29 mouse cellular contexts compared by ENCODE assay signal in genomic region chr15:77812578-77812977, GRCm38 (mm10). TPM values are rescaled to one million over a fixed set of nuclear protein-coding genes. Genes with fewer than 3 reads are reported as not detected.
DNase-seq lines count a peak whose midpoint lies in the region; ATAC-seq and TF ChIP-seq lines count a peak whose summit lies in the region.
"Had no signal": no experiment of that assay in that cellular context is flagged by ENCODE, and none has a peak within 500 bp of the region (broad histone marks: within the 10 kb centered on the region; RNA-seq: fewer than 3 reads in every experiment).

No protein-coding gene starts in this region.

- H3K4me3 ChIP-seq in gastrocnemius, adult 2 months: no peak overlapping the region
- no peak overlapping the region for H3K4me3 ChIP-seq in heart, embryonic 13.5 days
- H3K4me3 ChIP-seq in heart, embryonic 10.5 days: no peak overlapping the region
- H3K4me3 ChIP-seq in brown adipose tissue, adult 24 weeks (ENCODE audit: insufficient read depth, low read depth, low read length): no peak overlapping the region
- H3K4me3 ChIP-seq in myocyte: no peak overlapping the region

- WGBS in heart, embryonic 13.5 days: 86% methylated on average over 10 of the region's 10 CpGs
- WGBS in heart, embryonic 10.5 days: 86% methylated on average over 10 of the region's 10 CpGs

- H3K9ac ChIP-seq in heart, embryonic 13.5 days: 0 out of 2 replicates have a peak overlapping the region, but pooled peaks have one; percentile 28
- H3K9ac ChIP-seq: forebrain, postnatal 0 days; hindbrain, embryonic 14.5 days had no signal

- no peaks in the 10 kb centered on the region for H3K27me3 ChIP-seq in heart, embryonic 13.5 days (replicated peaks)
- no peaks in the 10 kb centered on the region for H3K27me3 ChIP-seq in heart, embryonic 10.5 days (ENCODE audit: insufficient read depth, poor library complexity, severe bottlenecking)
- no peaks in the 10 kb centered on the region for H3K27me3 ChIP-seq in myocyte (ENCODE audit: control insufficient read depth, insufficient read depth, insufficient read length)
- H3K27me3 ChIP-seq: CH12.LX, Patski had no signal

- H3K27ac ChIP-seq in gastrocnemius, adult 2 months: peak overlapping the region; percentile 91
- H3K27ac ChIP-seq in heart, embryonic 13.5 days (replicated peaks): peak overlapping the region; percentile 80
- H3K27ac ChIP-seq in heart, embryonic 10.5 days: no peak overlapping the region
- H3K27ac ChIP-seq in brown adipose tissue, adult 24 weeks (replicated peaks; ENCODE audit: low read depth, low read length): peak overlapping the region; percentile 81
- H3K27ac ChIP-seq: hindbrain, embryonic 14.5 days had no signal

- TF ChIP-seq CTCF in gastrocnemius, adult 2 months (IDR thresholded peaks at IDR 0.05): no peak

- no peak overlapping the region for H3K4me2 ChIP-seq in heart, embryonic 13.5 days
- no peak overlapping the region for H3K4me2 ChIP-seq in myocyte (ENCODE audit: low read depth)
- H3K4me2 ChIP-seq: hindbrain, embryonic 14.5 days had no signal

- H3K79me2 ChIP-seq in myocyte (ENCODE audit: control insufficient read depth, insufficient read depth): peaks cover 100% of the 10 kb centered on the region

- no peak for ATAC-seq in heart, embryonic 13.5 days (ENCODE audit: extremely low read depth, insufficient number of reproducible peaks, low FRiP score, low TSS enrichment)
- ATAC-seq: forebrain, embryonic 14.5 days; forebrain, postnatal 0 days; hindbrain, postnatal 0 days; inflammation-experienced regulatory T-cells, adult 6 months; intestine, embryonic 16.5 days; Patski had no signal

- peak; percentile 24 for TF ChIP-seq POLR2A in myocyte (IDR thresholded peaks at IDR 0.05; ENCODE audit: insufficient read length, low read depth)

- peaks cover 57% of the 10 kb centered on the region for H3K36me3 ChIP-seq in heart, embryonic 13.5 days
- H3K36me3 ChIP-seq in heart, embryonic 10.5 days: peaks cover 56% of the 10 kb centered on the region
- H3K36me3 ChIP-seq in myocyte (ENCODE audit: control insufficient read depth, insufficient read depth): peaks cover 65% of the 10 kb centered on the region

- no peak for DNase-seq in gastrocnemius, adult 2 months
- no peak for DNase-seq in gastrocnemius, adult 8-10 months (ENCODE audit: low spot score in 2 of 2)
- DNase-seq in heart, embryonic 10.5 days (ENCODE audit: low spot score): no peak
- no peak for DNase-seq in spleen, postnatal 36 days (ENCODE audit: low spot score in 2 of 2)
- DNase-seq: adrenal gland, postnatal 10 days; adrenal gland, postnatal 36 days; B cell, adult 2 months; cerebellum, adult 11 months; cerebellum, adult 8-10 months; cerebellum, postnatal 14 days; forebrain, postnatal 0 days; gastrocnemius, postnatal 10 days; gastrocnemius, postnatal 36 days; heart, postnatal 36 days had no signal

- no peak overlapping the region for H3ac ChIP-seq in myocyte (ENCODE audit: control insufficient read depth, insufficient read length)

- no peaks in the 10 kb centered on the region for H3K9me3 ChIP-seq in heart, embryonic 13.5 days
- no peaks in the 10 kb centered on the region for H3K9me3 ChIP-seq in heart, embryonic 10.5 days
- H3K9me3 ChIP-seq: G1E had no signal

- intact Hi-C loops in gastrocnemius, adult 2 months (cut with DNase I): no loop called here

- H3K4me1 ChIP-seq in heart, embryonic 13.5 days: peaks cover 94% of the 10 kb centered on the region
- peaks cover 84% of the 10 kb centered on the region for H3K4me1 ChIP-seq in heart, embryonic 10.5 days
- H3K4me1 ChIP-seq in brown adipose tissue, adult 24 weeks (ENCODE audit: control insufficient read depth, insufficient read depth, insufficient read length, low read length): peaks cover 69% of the 10 kb centered on the region

TF ChIP-seq in myocyte, 11 proteins besides CTCF, POLR2A, EP300 and RAD21:
- TF ChIP-seq TCF3 (IDR thresholded peaks at IDR 0.05; ENCODE audit: insufficient read length, low read depth) (no peak), POLR2AphosphoS2 (IDR thresholded peaks at IDR 0.05; ENCODE audit: insufficient read length, low read depth) (peak; percentile 62)

RNA-seq across cellular contexts. Expression of gene Myh9, which starts 29.4 kb away (rescaled TPM):
- 10 to 100 TPM; 37.4 to 57.4 TPM for total RNA-seq in gastrocnemius, adult 2 months (2021)
- total RNA-seq in gastrocnemius, adult 8-10 months (2022): 10 to 100 TPM; 33.4 to 51.3 (median 39.4) TPM
- 24.8 and 25.0 TPM in 2 replicates for polyA plus RNA-seq in heart, embryonic 13.5 days (2015; fragmentation: Nextera tagmentation; extraction: Ambion mirVana)
- 34.5 and 37.5 TPM in 2 replicates for polyA plus RNA-seq in heart, embryonic 10.5 days (2016; fragmentation: Nextera tagmentation; extraction: Ambion mirVana)
- polyA plus RNA-seq in brown adipose tissue, adult 24 weeks (2012; ENCODE audit: insufficient read depth, insufficient read length, missing spikeins): 36.0 and 59.3 TPM in 2 replicates
- 466 TPM for polyA plus RNA-seq in myocyte (2012; fragmentation: generic; extraction: Trizol)

RNA-seq across cellular contexts. Expression of gene Apol8, which starts 55.8 kb away (rescaled TPM):
- under 1 TPM; 0.08 to 0.31 TPM for total RNA-seq in gastrocnemius, adult 2 months (2021)
- under 1 TPM in 2 of 4 experiments, not detected in 2; 0.63 to 0.86 TPM for total RNA-seq in gastrocnemius, adult 8-10 months (2022)
- polyA plus RNA-seq in heart, embryonic 13.5 days (2015; fragmentation: Nextera tagmentation; extraction: Ambion mirVana): 0.32 and 0.78 TPM in 2 replicates
- 0.16 and 0.52 TPM in 2 replicates for polyA plus RNA-seq in heart, embryonic 10.5 days (2016; fragmentation: Nextera tagmentation; extraction: Ambion mirVana)
- not detected in 2 replicates for polyA plus RNA-seq in brown adipose tissue, adult 24 weeks (2012; ENCODE audit: insufficient read depth, insufficient read length, missing spikeins)
- 0.38 TPM for polyA plus RNA-seq in myocyte (2012; fragmentation: generic; extraction: Trizol)
- total RNA-seq: adrenal gland, adult 18-20 months; adrenal gland, postnatal 36 days; granulocyte monocyte progenitor cell, adult 5-6 weeks; heart, postnatal 36 days had no signal
- polyA plus RNA-seq: embryonic facial prominence, embryonic 14.5 days; G1E; heart, embryonic 14.5 days; hindbrain, embryonic 14.5 days had no signal
